Comparison of ENCODE assay signal across 8 mouse cellular contexts in genomic region chr4:155734350-155734941, GRCm38 (mm10). TPM values are rescaled to one million over a fixed set of nuclear protein-coding genes. Genes with fewer than 3 reads are reported as not detected.
DNase-seq lines count a peak whose midpoint lies in the region; ATAC-seq and TF ChIP-seq lines count a peak whose summit lies in the region.

Gene Tmem240 (plus strand): TSS chr4:155734800.

- H3K36me3 ChIP-seq in CH12.LX (replicated peaks in 1 of 2; ENCODE audit: control insufficient read depth in 1 of 2, insufficient read depth in 1 of 2, low read length in 1 of 2): peaks cover 40 to 65% of the 10 kb centered on the region in 2 experiments
- H3K36me3 ChIP-seq in forebrain, embryonic 12.5 days (replicated peaks): peaks cover 21% of the 10 kb centered on the region
- H3K36me3 ChIP-seq in liver, postnatal 0 days (replicated peaks; ENCODE audit: insufficient read depth, low read length): peaks cover 4% of the 10 kb centered on the region
- peaks cover 13% of the 10 kb centered on the region; the same call in 1 of the 2 replicates for H3K36me3 ChIP-seq in neural tube, embryonic 14.5 days (ENCODE audit: control insufficient read depth, insufficient read depth, low read length)

- no peaks in the 10 kb centered on the region for H3K27me3 ChIP-seq in CH12.LX (replicated peaks)
- no peaks in the 10 kb centered on the region for H3K27me3 ChIP-seq in forebrain, embryonic 12.5 days
- H3K27me3 ChIP-seq in liver, postnatal 0 days (ENCODE audit: insufficient read depth, low read length): no peaks in the 10 kb centered on the region
- H3K27me3 ChIP-seq in neural tube, embryonic 14.5 days (ENCODE audit: control insufficient read depth, insufficient read depth, low read length): no peaks in the 10 kb centered on the region

- no peaks in the 10 kb centered on the region for H3K79me2 ChIP-seq in CH12.LX (replicated peaks; ENCODE audit: control insufficient read depth, extremely low read depth, insufficient read depth, poor library complexity, severe bottlenecking)

- no peaks in the 10 kb centered on the region for H3K9me3 ChIP-seq in CH12.LX (replicated peaks; ENCODE audit: low read length)
- no peaks in the 10 kb centered on the region for H3K9me3 ChIP-seq in forebrain, embryonic 12.5 days
- no peaks in the 10 kb centered on the region for H3K9me3 ChIP-seq in liver, postnatal 0 days (ENCODE audit: low read length)
- H3K9me3 ChIP-seq in neural tube, embryonic 14.5 days (ENCODE audit: control insufficient read depth, low read length): no peaks in the 10 kb centered on the region

- intact Hi-C loops in heart, postnatal 10 days (cut with DNase I): no loop called here

- no peak for TF ChIP-seq EP300 in CH12.LX (IDR thresholded peaks at IDR 0.05; ENCODE audit: low read length)
- TF ChIP-seq EP300 in liver, postnatal 0 days (IDR thresholded peaks at IDR 0.05; ENCODE audit: low read depth): no peak

- ATAC-seq in forebrain, embryonic 12.5 days (ENCODE audit: low FRiP score): peak; percentile 95
- ATAC-seq in liver, postnatal 0 days: peak; percentile 79
- peak; percentile 89 for ATAC-seq in neural tube, embryonic 14.5 days (ENCODE audit: low read depth)

- peak within 1 kb of the TSS; percentile 64 to 93 (median 68) for H3K4me3 ChIP-seq in CH12.LX (replicated peaks in 1 of 3; ENCODE audit: low read depth in 2 of 3, low read length in 2 of 3, poor library complexity in 1 of 3)
- H3K4me3 ChIP-seq in forebrain, embryonic 12.5 days (replicated peaks): peak within 1 kb of the TSS; percentile 79
- H3K4me3 ChIP-seq in liver, postnatal 0 days (ENCODE audit: low read depth, low read length): peak within 1 kb of the TSS; percentile 77
- H3K4me3 ChIP-seq in neural tube, embryonic 14.5 days (ENCODE audit: low read depth, low read length): peak within 1 kb of the TSS; percentile 79

- dilution Hi-C loops in CH12.LX (cut with MboI; ENCODE audit: extremely low pct_ligation_motif_present, extremely low pct_unique_long_range_greater_than_20kb, low sequenced_read_pairs): no loop called here

- in situ Hi-C loops in CH12.LX (cut with MboI; ENCODE audit: low pct_ligation_motif_present, low pct_unique_long_range_greater_than_20kb, low sequenced_read_pairs): loop anchor here (5.0 kb wide), 1 partner anchor 33 kb away; no protein-coding TSS in a partner anchor

- WGBS in forebrain, embryonic 12.5 days: under 1% methylated on average over 20 of the region's 35 CpGs
- 3% methylated on average over 29 of the region's 35 CpGs for WGBS in large intestine, adult 2 months
- WGBS in liver, postnatal 0 days (ENCODE audit: insufficient replicate concordance): 1% methylated on average over 29 of the region's 35 CpGs
- 1% methylated on average over 26 of the region's 35 CpGs for WGBS in neural tube, embryonic 14.5 days

- no peak for TF ChIP-seq CTCF in CH12.LX (conservative IDR thresholded peaks at IDR 0.05 in 1 of 2, IDR thresholded peaks at IDR 0.05 in 1 of 2; ENCODE audit: low read depth in 2 of 2, low read length in 2 of 2)
- no peak for TF ChIP-seq CTCF in liver, postnatal 0 days (IDR thresholded peaks at IDR 0.05; ENCODE audit: low read depth)

- peaks cover 8 to 31% of the 10 kb centered on the region in 2 experiments for H3K4me1 ChIP-seq in CH12.LX (ENCODE audit: control insufficient read depth in 1 of 2, insufficient read depth in 2 of 2)
- H3K4me1 ChIP-seq in forebrain, embryonic 12.5 days: peaks cover 29% of the 10 kb centered on the region
- H3K4me1 ChIP-seq in liver, postnatal 0 days (ENCODE audit: insufficient read depth): peaks cover 11% of the 10 kb centered on the region
- peaks cover 28% of the 10 kb centered on the region for H3K4me1 ChIP-seq in neural tube, embryonic 14.5 days (ENCODE audit: control insufficient read depth, insufficient read depth, low read length)

- TF ChIP-seq POLR2A in CH12.LX (IDR thresholded peaks at IDR 0.05; ENCODE audit: low read depth, low read length): peak; percentile 55; the same call in 1 of the 2 replicates

- DNase-seq in CH12.LX (ENCODE audit: extremely low read depth): peak; percentile 77
- DNase-seq in c-Kit-positive CD71-positive TER-119-negative erythroid progenitor cells, embryonic 14.5 days (ENCODE audit: low read depth): peak; percentile 69
- peak; percentile 89 to 92 for DNase-seq in heart, postnatal 10 days
- DNase-seq in large intestine, adult 2 months (ENCODE audit: low read depth, low spot score): peak; percentile 7
- peak; percentile 77 for DNase-seq in liver, postnatal 0 days
- DNase-seq in testis, postnatal 10 days (ENCODE audit: low spot score): peak; percentile 88

- TF ChIP-seq RAD21 in CH12.LX (IDR thresholded peaks at IDR 0.05; ENCODE audit: low read depth, low read length): no peak

- H3K4me2 ChIP-seq in CH12.LX (ENCODE audit: insufficient read depth, low read depth, poor library complexity, severe bottlenecking): peak within 1 kb of the TSS; percentile 76
- H3K4me2 ChIP-seq in forebrain, embryonic 12.5 days: peak within 1 kb of the TSS; percentile 91
- peak within 1 kb of the TSS; percentile 94 for H3K4me2 ChIP-seq in liver, postnatal 0 days (ENCODE audit: low read depth, low read length)
- peak within 1 kb of the TSS; percentile 91 for H3K4me2 ChIP-seq in neural tube, embryonic 14.5 days (ENCODE audit: low read depth, low read length)

- H3K27ac ChIP-seq in CH12.LX (ENCODE audit: insufficient read depth, low read depth): peak within 1 kb of the TSS; percentile 85
- H3K27ac ChIP-seq in forebrain, embryonic 12.5 days: peak within 1 kb of the TSS; percentile 91
- peak within 1 kb of the TSS; percentile 55 for H3K27ac ChIP-seq in liver, postnatal 0 days (ENCODE audit: low read depth)
- H3K27ac ChIP-seq in neural tube, embryonic 14.5 days (ENCODE audit: low read depth, low read length): peak within 1 kb of the TSS; percentile 94

- peak within 1 kb of the TSS; percentile 85 for H3K9ac ChIP-seq in CH12.LX (ENCODE audit: insufficient read depth, low read depth)
- H3K9ac ChIP-seq in forebrain, embryonic 12.5 days: peak within 1 kb of the TSS; percentile 92
- peak within 1 kb of the TSS; percentile 74 for H3K9ac ChIP-seq in liver, postnatal 0 days (replicated peaks)
- H3K9ac ChIP-seq in neural tube, embryonic 14.5 days (replicated peaks; ENCODE audit: low read depth, low read length): peak within 1 kb of the TSS; percentile 92

TF ChIP-seq in CH12.LX, 34 proteins besides CTCF, POLR2A, EP300 and RAD21:
- TF ChIP-seq NELFE (IDR thresholded peaks at IDR 0.05; ENCODE audit: low read depth, low read length) (peak; percentile 35; the same call in 1 of the 2 replicates), POLR2AphosphoS2 (IDR thresholded peaks at IDR 0.05; ENCODE audit: low read depth, low read length) (peak; percentile 89), HCFC1 (IDR thresholded peaks at IDR 0.05; ENCODE audit: low read depth, low read length) (no peak), TCF12 (IDR thresholded peaks at IDR 0.05; ENCODE audit: low read depth, low read length) (peak; percentile 6; the same call in 1 of the 2 replicates), ETS1 (conservative IDR thresholded peaks at IDR 0.05; ENCODE audit: low read depth, low read length) (no peak), ELF1 (IDR thresholded peaks at IDR 0.05; ENCODE audit: low read depth, low read length) (peak; percentile 9; the same call in 1 of the 2 replicates)

RNA-seq across cellular contexts. Expression of gene Tmem240, which starts in this region (rescaled TPM):
- total RNA-seq in CH12.LX (2012; rRNA removed): 0.34 and 0.38 TPM in 2 replicates
- total RNA-seq in CH12.LX (2014; rRNA removed): not detected in 2 replicates
- 0.11 and 0.14 TPM in 2 replicates for polyA plus RNA-seq in CH12.LX (2012; ENCODE audit: insufficient read length, low read depth)
- 2.5 and 3.2 TPM in 2 replicates for polyA plus RNA-seq in forebrain, embryonic 12.5 days (2016; fragmentation: Nextera tagmentation; extraction: Ambion mirVana)
- total RNA-seq in heart, postnatal 10 days (2021): under 1 TPM; 0.47 to 0.69 TPM
- 0.40 and 0.51 TPM in 2 replicates for polyA plus RNA-seq in large intestine, adult 2 months (2012; rRNA removed)
- 0.02 and 0.06 TPM in 2 replicates for polyA plus RNA-seq in liver, postnatal 0 days (2015; fragmentation: Nextera tagmentation; extraction: Ambion mirVana)
- polyA plus RNA-seq in neural tube, embryonic 14.5 days (2014; fragmentation: Nextera tagmentation; extraction: Ambion mirVana): 6.8 and 9.6 TPM in 2 replicates

Comparison
In these comparisons a context has a peak if more than half of its experiments do, and no peak if none do; other contexts are left out.
1. Peak in every context shown above with its lines: DNase-seq, ATAC-seq, H3K4me3 ChIP-seq and H3K27ac ChIP-seq.
2. Peak in DNase-seq, H3K4me3 ChIP-seq, H3K27ac ChIP-seq, H3K9ac ChIP-seq and H3K4me2 ChIP-seq in CH12.LX; RNA of the gene not detected or under 1 TPM.
3. Peak in DNase-seq in heart, postnatal 10 days; RNA of the gene not detected or under 1 TPM.
4. Peak in DNase-seq in large intestine, adult 2 months; RNA of the gene not detected or under 1 TPM.
5. Peak in DNase-seq, ATAC-seq, H3K4me3 ChIP-seq, H3K27ac ChIP-seq, H3K9ac ChIP-seq and H3K4me2 ChIP-seq in liver, postnatal 0 days; RNA of the gene not detected or under 1 TPM.
6. DNase-seq: peak in every context shown above with its lines; median percentile 90 in heart, postnatal 10 days; 88 in testis, postnatal 10 days; 77 in CH12.LX; 77 in liver, postnatal 0 days; 69 in c-Kit-positive CD71-positive TER-119-negative erythroid progenitor cells, embryonic 14.5 days; 7 in large intestine, adult 2 months.